Mouse (Mus musculus): ENCODE data around the gene Parp6. TPM values are rescaled to one million over a fixed set of nuclear protein-coding genes. Genes with fewer than 3 reads are reported as not detected.

Gene Parp6
- total and polyA plus RNA-seq, 2 experiments from 2014 or later: 13.7 to 22.5 TPM

DNA sequence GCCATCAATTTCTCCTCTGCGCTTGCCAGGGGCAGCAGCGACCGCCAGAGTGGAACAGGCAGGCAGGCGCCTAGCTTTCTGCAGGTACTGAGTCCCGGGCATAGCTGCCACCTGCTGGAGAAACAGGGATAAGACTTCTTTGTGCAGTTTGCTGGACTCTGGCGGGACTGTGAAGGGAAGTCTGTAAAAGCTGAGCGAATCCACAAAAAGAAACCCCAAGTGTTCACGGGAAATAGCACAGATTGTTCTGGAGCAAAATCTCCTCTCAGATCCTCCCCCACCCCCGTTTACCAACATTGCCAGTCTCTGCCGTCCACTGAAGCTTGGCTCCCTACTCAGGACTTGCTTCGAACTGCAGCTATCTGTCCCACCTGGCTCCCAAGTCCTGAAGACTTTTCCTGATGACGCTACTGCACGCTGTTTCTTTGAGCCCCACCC lies 32.2 kb upstream of the Parp6 start:
- TF ChIP-seq CTCF (IDR thresholded peaks at IDR 0.05; ENCODE audit: low read depth): peak; percentile 81
- TF ChIP-seq EP300 (IDR thresholded peaks at IDR 0.05; ENCODE audit: low read depth): no peak
- Histone ChIP-seq H3K36me3 (replicated peaks; ENCODE audit: control insufficient read depth, insufficient read depth, low read length) (no peaks in the 10 kb centered on the region), H3K27me3 (ENCODE audit: control insufficient read depth, insufficient read depth, low read length) (peaks cover 21% of the 10 kb centered on the region; the same call in 1 of the 2 replicates), H3K4me3 (ENCODE audit: low read depth, low read length) (peak overlapping the region; percentile 22; the same call in 1 of the 2 replicates), H3K27ac (ENCODE audit: low read depth) (no peak overlapping the region), H3K9ac (replicated peaks; ENCODE audit: low read depth, low read length) (no peak overlapping the region; the same call in 1 of the 2 replicates), H3K4me1 (ENCODE audit: control insufficient read depth, insufficient read depth) (0 out of 2 replicates have a peak, but pooled peaks cover 5% of the 10 kb centered on the region), H3K4me2 (ENCODE audit: low read depth, low read length) (peak overlapping the region; percentile 52), H3K9me3 (replicated peaks; ENCODE audit: control insufficient read depth, low read length) (no peaks in the 10 kb centered on the region)
- 1% methylated on average over 13 of the region's 13 CpGs for WGBS
- DNase-seq (ENCODE audit: low spot score): peak; percentile 77
- peak; percentile 72 for ATAC-seq (ENCODE audit: insufficient read depth, low read depth)

- 0 out of 2 replicates have a peak, but pooled peaks cover 5% of the 10 kb centered on the region for H3K4me1 ChIP-seq (ENCODE audit: control insufficient read depth, insufficient read depth)
- no peaks in the 10 kb centered on the region for H3K9me3 ChIP-seq (replicated peaks; ENCODE audit: control insufficient read depth, low read length)
- H3K4me2 ChIP-seq (ENCODE audit: low read depth, low read length): no peak overlapping the region
- no peak overlapping the region for H3K27ac ChIP-seq (ENCODE audit: low read depth)
- H3K4me3 ChIP-seq (ENCODE audit: low read depth, low read length): no peak overlapping the region
- DNase-seq (ENCODE audit: low spot score) (no peak), ATAC-seq (ENCODE audit: insufficient read depth, low read depth) (no peak)
- no peak overlapping the region for H3K9ac ChIP-seq (replicated peaks; ENCODE audit: low read depth, low read length)
- H3K27me3 ChIP-seq (ENCODE audit: control insufficient read depth, insufficient read depth, low read length): peaks cover 12% of the 10 kb centered on the region; the same call in 1 of the 2 replicates
- 41% methylated on average over 5 of the region's 5 CpGs for WGBS
- TF ChIP-seq CTCF (IDR thresholded peaks at IDR 0.05; ENCODE audit: low read depth) (no peak), EP300 (IDR thresholded peaks at IDR 0.05; ENCODE audit: low read depth) (no peak)
- no peaks in the 10 kb centered on the region for H3K36me3 ChIP-seq (replicated peaks; ENCODE audit: control insufficient read depth, insufficient read depth, low read length)
Observed at GRCm38 (mm10) chr9:59588252-59588651, 28.8 kb upstream of the Parp6 start.

DNA sequence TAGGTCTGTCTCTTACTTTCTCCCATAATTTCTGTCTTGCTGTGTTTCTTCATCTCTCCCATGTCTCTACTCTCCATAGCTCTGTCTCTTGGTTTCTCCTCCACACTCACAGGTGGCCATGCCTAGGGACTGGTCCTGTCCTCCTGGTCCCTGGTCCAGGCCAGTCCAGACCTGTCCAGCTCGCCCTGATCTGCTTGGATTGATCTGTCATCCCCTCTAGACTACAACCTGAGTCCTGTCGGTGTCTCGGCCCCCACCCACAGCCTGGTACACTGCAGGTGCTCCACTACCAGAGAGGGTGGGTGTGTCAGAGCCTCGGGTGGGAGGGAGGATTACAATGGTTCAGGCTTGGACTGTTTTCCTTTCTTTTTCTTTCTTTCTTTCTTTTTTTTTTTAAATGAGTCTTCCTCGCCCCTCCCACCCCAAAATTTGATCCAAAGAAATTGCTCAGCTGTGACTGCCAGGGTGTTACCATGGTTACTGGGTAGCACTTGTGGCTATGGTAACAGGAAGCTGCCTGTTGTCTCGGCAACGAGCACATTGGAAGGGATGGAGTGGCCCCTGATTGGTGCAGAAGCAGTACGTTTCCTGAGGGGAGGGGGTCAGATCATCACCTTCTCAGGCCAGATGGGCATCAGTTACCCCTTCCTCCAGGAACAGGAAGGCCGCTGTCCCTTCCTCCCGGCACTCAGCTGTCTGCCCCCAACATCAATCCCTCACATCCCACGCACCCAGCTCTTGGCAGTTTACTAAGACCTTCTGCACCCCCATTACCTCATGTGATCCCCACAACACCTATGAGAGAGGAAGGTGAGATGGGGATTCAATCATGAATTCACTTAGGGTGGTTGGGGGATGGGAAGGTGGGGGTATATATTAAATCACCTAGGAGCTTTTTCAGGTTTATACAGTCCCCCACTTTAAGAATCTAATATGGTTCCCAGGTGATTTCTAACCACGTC lies 28.1 kb upstream of the Parp6 start:
- H3K27ac ChIP-seq (ENCODE audit: low read depth): no peak overlapping the region
- 0 out of 2 replicates have a peak, but pooled peaks cover 5% of the 10 kb centered on the region for H3K4me1 ChIP-seq (ENCODE audit: control insufficient read depth, insufficient read depth)
- no peaks in the 10 kb centered on the region for H3K9me3 ChIP-seq (replicated peaks; ENCODE audit: control insufficient read depth, low read length)
- TF ChIP-seq CTCF (IDR thresholded peaks at IDR 0.05; ENCODE audit: low read depth): no peak
- TF ChIP-seq EP300 (IDR thresholded peaks at IDR 0.05; ENCODE audit: low read depth): no peak
- no peak for ATAC-seq (ENCODE audit: insufficient read depth, low read depth)
- no peak overlapping the region for H3K9ac ChIP-seq (replicated peaks; ENCODE audit: low read depth, low read length)
- no peak for DNase-seq (ENCODE audit: low spot score)
- no peak overlapping the region for H3K4me2 ChIP-seq (ENCODE audit: low read depth, low read length)
- H3K4me3 ChIP-seq (ENCODE audit: low read depth, low read length): no peak overlapping the region
- no peaks in the 10 kb centered on the region for H3K36me3 ChIP-seq (replicated peaks; ENCODE audit: control insufficient read depth, insufficient read depth, low read length)
- H3K27me3 ChIP-seq (ENCODE audit: control insufficient read depth, insufficient read depth, low read length): 0 out of 2 replicates have a peak, but pooled peaks cover 12% of the 10 kb centered on the region
- WGBS: 41% methylated on average over 12 of the region's 12 CpGs

- H3K4me1 ChIP-seq (ENCODE audit: control insufficient read depth, insufficient read depth): 0 out of 2 replicates have a peak, but pooled peaks cover 5% of the 10 kb centered on the region
- H3K9me3 ChIP-seq (replicated peaks; ENCODE audit: control insufficient read depth, low read length): no peaks in the 10 kb centered on the region
- TF ChIP-seq CTCF (IDR thresholded peaks at IDR 0.05; ENCODE audit: low read depth): no peak
- no peak for TF ChIP-seq EP300 (IDR thresholded peaks at IDR 0.05; ENCODE audit: low read depth)
- no peaks in the 10 kb centered on the region for H3K36me3 ChIP-seq (replicated peaks; ENCODE audit: control insufficient read depth, insufficient read depth, low read length)
- H3K4me3 ChIP-seq (ENCODE audit: low read depth, low read length): no peak overlapping the region
- WGBS: 66% methylated on average over 10 of the region's 10 CpGs
- H3K27ac ChIP-seq (ENCODE audit: low read depth): no peak overlapping the region
- H3K27me3 ChIP-seq (ENCODE audit: control insufficient read depth, insufficient read depth, low read length): 0 out of 2 replicates have a peak, but pooled peaks cover 6% of the 10 kb centered on the region
- DNase-seq (ENCODE audit: low spot score) (no peak), ATAC-seq (ENCODE audit: insufficient read depth, low read depth) (no peak)
- H3K9ac ChIP-seq (replicated peaks; ENCODE audit: low read depth, low read length): no peak overlapping the region
- no peak overlapping the region for H3K4me2 ChIP-seq (ENCODE audit: low read depth, low read length)
Observed at GRCm38 (mm10) chr9:59589703-59590439, 27.2 kb upstream of the Parp6 start.

DNA sequence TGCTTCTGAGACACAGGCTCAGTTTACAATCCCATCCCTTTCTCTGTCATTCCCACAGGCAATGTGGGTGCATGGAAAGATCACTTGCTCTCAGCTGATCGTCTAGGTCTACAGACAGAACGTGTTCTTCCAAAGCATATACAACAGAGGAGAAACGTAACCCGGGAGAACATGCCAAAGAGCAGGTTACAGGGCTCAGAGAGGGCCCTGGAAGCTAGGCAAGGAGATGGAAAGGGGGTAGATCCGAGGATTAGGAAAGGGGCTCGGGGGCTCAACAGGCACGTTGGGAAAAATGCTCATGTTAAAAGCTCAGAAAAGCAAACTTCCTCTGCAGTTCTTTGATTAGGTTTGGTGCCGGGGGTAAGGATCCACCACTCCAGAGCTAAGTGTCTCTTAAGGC lies 15.4 kb upstream of the Parp6 start:
- Histone ChIP-seq H3K4me2 (ENCODE audit: low read depth, low read length) (no peak overlapping the region), H3K27me3 (ENCODE audit: control insufficient read depth, insufficient read depth, low read length) (peaks cover 27% of the 10 kb centered on the region), H3K9me3 (replicated peaks; ENCODE audit: control insufficient read depth, low read length) (no peaks in the 10 kb centered on the region), H3K4me1 (ENCODE audit: control insufficient read depth, insufficient read depth) (no peaks in the 10 kb centered on the region), H3K4me3 (ENCODE audit: low read depth, low read length) (no peak overlapping the region), H3K27ac (ENCODE audit: low read depth) (no peak overlapping the region), H3K9ac (replicated peaks; ENCODE audit: low read depth, low read length) (no peak overlapping the region), H3K36me3 (replicated peaks; ENCODE audit: control insufficient read depth, insufficient read depth, low read length) (no peaks in the 10 kb centered on the region)
- TF ChIP-seq EP300 (IDR thresholded peaks at IDR 0.05; ENCODE audit: low read depth) (no peak), CTCF (IDR thresholded peaks at IDR 0.05; ENCODE audit: low read depth) (no peak)
- DNase-seq (ENCODE audit: low spot score) (no peak), ATAC-seq (ENCODE audit: insufficient read depth, low read depth) (no peak)
- 64% methylated on average over 8 of the region's 8 CpGs for WGBS
